Mouse (Mus musculus): ENCODE results near the gene Ppil4.
"Not testable (repeated sequence)": the region's sequence is repeated elsewhere in the genome, so short reads cannot be mapped to it uniquely, and the experiment has no call there.

Gene Ppil4

GRCm38 (mm10) chr10:7792751-7793385 lies at the start of gene Ppil4, which contains the start of gene Ginm1:
Ppil4 (plus strand) TSS chr10:7792891.
Ginm1 (minus strand) TSS chr10:7792824.
- DNase-seq (ENCODE audit: low spot score in 2 of 2) = peak; percentile 83 to 93

- DNase-seq (ENCODE audit: low spot score in 2 of 2) = not testable (repeated sequence)
Measured at GRCm38 (mm10) chr10:7745528-7745927, 47.2 kb upstream of the Ppil4 start.

- no peak for DNase-seq (ENCODE audit: low spot score in 2 of 2)
Measured at GRCm38 (mm10) chr10:7748752-7749151, 43.9 kb upstream of the Ppil4 start.

- no peak for DNase-seq (ENCODE audit: low spot score in 2 of 2)
Measured at GRCm38 (mm10) chr10:7757544-7757943, 35.1 kb upstream of the Ppil4 start.

GRCm38 (mm10) chr10:7772346-7772745 lies 20.3 kb upstream of the Ppil4 start:
- DNase-seq (ENCODE audit: low spot score in 2 of 2) = no peak

- DNase-seq (ENCODE audit: low spot score in 2 of 2) = no peak
Measured at GRCm38 (mm10) chr10:7772769-7773168, 19.9 kb upstream of the Ppil4 start.

- no peak for DNase-seq (ENCODE audit: low spot score in 2 of 2)
Measured at GRCm38 (mm10) chr10:7775421-7775820, 17.3 kb upstream of the Ppil4 start.

GRCm38 (mm10) chr10:7778361-7778760 lies 14.3 kb upstream of the Ppil4 start:
- DNase-seq (ENCODE audit: low spot score in 2 of 2) = no peak

GRCm38 (mm10) chr10:7779751-7780237 lies 12.9 kb upstream of the Ppil4 start:
- DNase-seq (ENCODE audit: low spot score in 2 of 2) = no peak

- DNase-seq (ENCODE audit: low spot score in 2 of 2) = peak; percentile 71 to 91
Measured at GRCm38 (mm10) chr10:7780238-7781176, 12.2 kb upstream of the Ppil4 start.

GRCm38 (mm10) chr10:7781214-7781613 lies 11.5 kb upstream of the Ppil4 start:
- DNase-seq (ENCODE audit: low spot score in 2 of 2) = no peak

GRCm38 (mm10) chr10:7787319-7787718 lies 5.4 kb upstream of the Ppil4 start:
- DNase-seq (ENCODE audit: low spot score in 2 of 2) = no peak

- DNase-seq (ENCODE audit: low spot score in 2 of 2) = no peak
Measured at GRCm38 (mm10) chr10:7792254-7792750, 389 bp upstream of the Ppil4 start.

- DNase-seq (ENCODE audit: low spot score in 2 of 2) = no peak
Measured at GRCm38 (mm10) chr10:7801258-7801657, 8.6 kb downstream of the Ppil4 start.

GRCm38 (mm10) chr10:7802519-7803140 lies 9.9 kb downstream of the Ppil4 start:
- DNase-seq (ENCODE audit: low spot score in 2 of 2) = no peak

- DNase-seq (ENCODE audit: low spot score in 2 of 2) = peak in 1 of 2 experiments; percentile 47
Measured at GRCm38 (mm10) chr10:7809937-7810336, 17.2 kb downstream of the Ppil4 start.

GRCm38 (mm10) chr10:7816476-7816875 lies 23.8 kb downstream of the Ppil4 start:
- DNase-seq (ENCODE audit: low spot score in 2 of 2) = no peak

GRCm38 (mm10) chr10:7818676-7819075 lies 26.0 kb downstream of the Ppil4 start:
- no peak for DNase-seq (ENCODE audit: low spot score in 2 of 2)

- DNase-seq (ENCODE audit: low spot score in 2 of 2) = no peak
Measured at GRCm38 (mm10) chr10:7819156-7819555, 26.5 kb downstream of the Ppil4 start.

GRCm38 (mm10) chr10:7819603-7820002 lies 26.9 kb downstream of the Ppil4 start:
- no peak for DNase-seq (ENCODE audit: low spot score in 2 of 2)

GRCm38 (mm10) chr10:7820171-7820570 lies 27.5 kb downstream of the Ppil4 start:
- no peak for DNase-seq (ENCODE audit: low spot score in 2 of 2)

- DNase-seq (ENCODE audit: low spot score in 2 of 2) = no peak
Measured at GRCm38 (mm10) chr10:7821981-7822380, 29.3 kb downstream of the Ppil4 start.
